Mouse (Mus musculus): ENCODE results near the gene Mdm2.

GRCm38 (mm10) chr10:117712871-117713270 lies 2.3 kb upstream of the Mdm2 start:
- TF ChIP-seq CTCF (IDR thresholded peaks at IDR 0.05; ENCODE audit: insufficient read depth, low read depth, low read length): no peak
- no peak for TF ChIP-seq POLR2A (IDR thresholded peaks at IDR 0.05; ENCODE audit: insufficient read depth, low read depth, low read length)

Measured in olfactory bulb, adult 2 months (tissue).